Mouse (Mus musculus): ENCODE results near the gene Zfp553. TPM values are rescaled to one million over a fixed set of nuclear protein-coding genes. Genes with fewer than 3 reads are reported as not detected.

Zfp553 gene
- total RNA-seq (2022) = 1 to 10 TPM; 5.2 to 6.4 (median 5.8) TPM

DNA sequence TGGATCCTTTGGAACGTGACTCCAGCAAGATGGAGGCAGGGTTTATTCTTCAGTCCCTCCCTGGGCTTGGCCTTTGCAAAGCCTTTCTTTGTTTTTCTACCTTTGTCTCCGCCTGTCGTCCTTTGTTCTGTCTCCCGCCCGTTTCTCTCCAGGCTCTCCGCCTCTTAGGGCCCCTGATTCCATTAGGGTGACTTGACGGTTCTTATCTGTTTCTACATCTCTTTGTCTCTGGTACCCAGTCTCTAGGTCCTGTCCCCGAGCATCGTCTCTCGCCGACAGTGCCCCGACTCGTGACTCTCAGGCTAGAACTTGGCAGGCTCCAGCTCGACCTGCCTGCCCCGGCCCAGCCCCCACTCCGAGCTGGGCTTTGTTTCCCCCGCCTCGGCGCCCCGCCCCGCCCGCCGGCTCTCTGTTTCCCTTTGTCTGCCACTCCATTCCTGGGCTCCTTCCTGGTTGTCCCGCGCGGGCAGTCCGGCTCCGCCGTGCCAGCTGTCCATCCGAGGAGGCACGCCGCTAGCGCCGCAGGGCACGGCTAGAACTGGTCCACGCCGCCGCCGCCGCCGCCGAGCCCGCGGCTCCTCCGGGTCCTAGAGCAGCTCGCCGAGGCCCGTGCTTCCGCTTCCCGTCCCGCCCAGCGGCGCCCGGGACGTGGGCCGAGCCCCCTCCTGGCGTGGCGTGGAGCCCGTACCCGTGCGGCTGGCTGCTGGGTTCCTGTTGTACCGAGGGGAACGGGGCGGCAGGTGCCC lies at the start of gene Zfp553, which contains the start of gene Sept1:
Gene Zfp553, plus strand, starts transcription at position 440 of the 746 bp plus-strand sequence.
Gene Sept1, minus strand, starts transcription at position 509 of the 746 bp plus-strand sequence.
- DNase-seq (ENCODE audit: low spot score) = peak; percentile 74

DNA sequence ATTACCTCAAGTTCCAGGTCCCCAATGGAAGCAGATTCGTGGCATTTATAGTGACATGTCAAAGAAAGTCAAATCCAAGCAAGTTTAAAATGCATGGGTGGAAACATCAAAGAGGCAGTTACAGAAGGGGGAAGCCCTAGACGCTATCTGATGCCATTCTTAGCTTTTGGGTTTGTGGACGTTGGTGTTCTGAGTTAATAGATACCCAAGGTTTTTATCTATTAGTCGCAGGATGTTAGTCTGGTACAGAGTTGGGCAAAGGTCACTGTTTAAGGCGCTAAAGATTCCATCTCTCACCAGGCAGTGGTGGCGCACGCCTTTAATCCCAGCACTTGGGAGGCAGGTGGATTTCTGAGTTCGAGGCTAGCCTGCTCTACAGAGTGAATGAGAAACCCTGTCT lies 49.5 kb upstream of the Zfp553 start:
- no peak for DNase-seq (ENCODE audit: low spot score)

DNA sequence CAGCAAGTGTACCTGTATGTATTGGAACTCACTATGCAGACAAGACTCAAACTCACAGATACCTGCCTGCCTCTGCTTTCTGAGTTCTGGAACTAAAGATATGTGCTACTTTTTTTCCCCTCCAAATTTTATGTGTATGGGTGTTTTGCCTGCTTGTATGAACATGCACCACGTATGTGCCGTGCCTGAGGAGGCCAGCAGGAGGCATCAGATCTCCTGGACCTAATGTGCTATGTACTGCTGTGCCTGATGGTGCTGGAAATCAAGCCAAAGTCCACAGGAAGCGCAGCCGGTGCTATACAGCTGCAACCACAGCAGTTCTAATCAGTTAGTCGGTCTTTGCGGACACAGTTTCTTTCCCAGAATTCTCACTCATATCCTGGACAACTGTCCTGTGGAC lies 49.0 kb upstream of the Zfp553 start:
- DNase-seq (ENCODE audit: low spot score) = no peak

DNA sequence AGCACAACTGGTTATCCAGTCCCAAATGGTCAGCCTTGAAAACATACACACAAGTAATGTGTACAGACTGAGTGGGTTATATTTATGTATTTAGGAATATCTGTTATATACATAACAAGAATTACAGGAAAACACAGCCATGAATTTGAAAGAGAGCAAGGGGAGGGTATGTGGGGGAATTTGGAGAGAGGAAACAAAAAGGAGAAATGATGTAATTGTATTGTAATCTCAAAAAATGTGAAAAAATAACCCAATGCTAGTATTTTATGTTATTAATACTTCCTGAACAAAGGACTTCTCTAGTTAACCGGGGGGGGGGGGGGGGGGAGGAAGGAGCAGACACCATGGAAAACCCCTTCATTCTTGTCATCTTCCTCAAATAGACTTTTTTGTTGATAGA lies 48.1 kb upstream of the Zfp553 start:
- DNase-seq (ENCODE audit: low spot score) = no peak

DNA sequence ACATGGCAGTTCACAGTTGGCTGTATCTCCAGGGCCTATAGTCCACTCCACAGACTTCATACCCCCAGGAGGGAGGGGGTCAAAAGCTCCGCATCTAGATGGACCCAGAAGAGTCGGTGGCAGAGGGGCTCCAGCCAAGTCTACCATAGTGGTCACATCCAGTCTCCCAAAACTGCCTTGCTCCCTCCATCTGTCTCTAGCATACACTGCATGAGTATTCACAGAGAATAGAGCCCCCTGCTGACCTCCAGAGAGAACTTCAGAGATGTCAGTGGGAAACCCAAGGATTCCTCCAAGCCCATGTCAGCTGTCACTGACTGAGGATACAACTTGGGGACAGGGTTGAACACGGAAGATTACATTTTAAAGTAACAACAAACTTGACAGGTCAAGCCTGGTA lies 47.3 kb upstream of the Zfp553 start:
- DNase-seq (ENCODE audit: low spot score) = no peak

DNA sequence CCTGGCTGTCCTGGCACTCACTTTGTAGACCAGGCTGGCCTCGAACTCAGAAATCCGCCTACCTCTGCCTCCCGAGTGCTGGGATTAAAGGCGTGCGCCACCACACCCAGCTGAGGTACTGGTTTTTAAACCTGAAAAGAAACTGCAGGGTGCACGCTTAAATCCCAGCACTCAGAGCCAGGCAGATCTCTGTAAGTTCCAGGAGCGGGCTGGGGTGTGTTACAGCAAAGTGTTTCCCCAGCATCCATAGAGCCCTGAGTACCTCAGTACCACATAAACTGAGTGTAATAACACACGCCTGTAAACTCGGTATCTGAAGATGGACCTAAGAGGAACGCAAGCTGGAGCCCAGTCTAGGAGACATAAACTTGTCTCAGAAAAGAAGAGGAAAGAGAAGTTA lies 45.5 kb upstream of the Zfp553 start:
- DNase-seq (ENCODE audit: low spot score) = no peak

DNA sequence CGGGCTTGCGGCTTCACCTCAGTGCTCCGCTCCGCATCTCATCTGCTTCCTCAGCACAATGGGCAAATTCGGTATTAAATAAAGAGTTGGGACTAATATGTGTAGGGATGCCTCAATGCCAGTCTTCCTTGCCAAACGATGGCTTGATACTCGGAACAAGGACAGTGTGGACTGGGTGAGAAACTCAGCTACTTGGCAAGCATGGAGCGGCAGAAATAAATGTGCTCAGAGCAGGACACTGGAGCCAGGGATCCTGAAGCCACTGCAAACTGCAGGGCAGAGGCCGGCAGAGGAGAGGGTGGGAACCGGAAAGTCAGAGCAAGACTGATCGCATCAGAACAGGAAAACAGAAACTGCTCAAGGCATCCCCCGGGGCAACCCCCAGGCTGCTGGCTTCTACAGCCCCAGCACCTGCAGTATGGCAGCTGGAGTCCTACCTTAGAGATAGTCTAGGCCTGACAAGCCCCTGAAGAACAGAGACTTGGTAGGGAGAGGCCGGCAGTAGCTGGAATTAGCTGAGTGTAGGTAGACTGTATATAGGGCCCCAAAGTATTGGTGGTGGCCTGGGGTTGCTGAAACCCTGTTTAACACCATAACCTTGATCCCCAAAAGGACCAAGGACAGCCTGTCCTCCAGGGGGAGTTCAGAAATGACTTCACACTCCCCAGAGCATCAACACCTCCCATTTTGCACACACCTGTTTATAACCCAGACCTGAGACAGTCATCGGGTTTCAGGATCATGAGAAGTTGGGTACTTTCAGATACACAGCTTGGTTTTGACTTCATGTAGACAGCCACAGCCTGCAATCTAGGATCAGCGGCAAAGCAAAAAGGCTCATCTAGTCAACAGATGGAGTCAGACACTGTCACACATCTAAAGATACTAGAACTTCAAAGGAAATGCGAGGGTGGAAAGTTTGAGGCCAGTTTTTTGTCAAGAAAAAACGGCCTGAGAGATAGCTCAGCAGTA lies 44.3 kb upstream of the Zfp553 start:
- no peak for DNase-seq (ENCODE audit: low spot score)

DNA sequence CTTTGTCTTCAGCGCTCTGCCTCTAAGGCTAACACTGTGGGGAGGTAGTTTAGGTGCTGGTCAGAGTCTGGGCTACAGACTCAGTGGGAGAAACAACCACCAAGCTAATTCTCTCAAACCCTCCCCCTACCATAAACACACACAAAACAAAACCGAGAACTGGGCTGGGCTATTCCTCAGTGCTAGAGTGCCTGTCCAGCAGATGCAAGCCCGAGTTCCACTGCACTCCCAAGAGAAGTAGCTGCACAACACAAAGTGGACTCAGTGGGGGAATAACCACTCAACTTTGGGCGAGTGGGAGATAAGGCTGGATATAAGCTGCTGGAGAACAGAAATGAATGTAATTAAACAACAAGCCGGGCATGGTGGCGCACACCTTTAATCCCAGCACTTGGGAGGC lies 42.2 kb upstream of the Zfp553 start:
- DNase-seq (ENCODE audit: low spot score) = no peak

DNA sequence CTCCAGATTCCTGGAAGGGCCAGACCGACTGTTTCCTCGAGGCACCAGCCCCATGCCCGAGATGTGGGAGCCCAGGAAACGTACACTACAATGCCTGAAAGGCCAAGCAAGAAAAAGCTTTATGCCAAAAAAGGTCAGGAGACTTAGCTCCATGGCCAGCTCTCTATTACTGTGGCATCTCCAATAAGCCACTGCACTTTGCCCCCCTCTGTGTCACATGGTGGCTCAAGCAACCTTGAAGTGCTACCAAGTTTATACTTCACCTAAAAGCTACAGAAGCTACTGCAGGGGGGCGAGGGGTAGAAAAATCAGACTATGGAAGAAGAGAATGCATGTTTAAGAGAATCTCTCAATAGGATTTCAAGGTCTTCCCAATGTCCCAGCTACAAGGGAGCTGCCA lies 39.9 kb upstream of the Zfp553 start:
- DNase-seq (ENCODE audit: low spot score) = no peak

DNA sequence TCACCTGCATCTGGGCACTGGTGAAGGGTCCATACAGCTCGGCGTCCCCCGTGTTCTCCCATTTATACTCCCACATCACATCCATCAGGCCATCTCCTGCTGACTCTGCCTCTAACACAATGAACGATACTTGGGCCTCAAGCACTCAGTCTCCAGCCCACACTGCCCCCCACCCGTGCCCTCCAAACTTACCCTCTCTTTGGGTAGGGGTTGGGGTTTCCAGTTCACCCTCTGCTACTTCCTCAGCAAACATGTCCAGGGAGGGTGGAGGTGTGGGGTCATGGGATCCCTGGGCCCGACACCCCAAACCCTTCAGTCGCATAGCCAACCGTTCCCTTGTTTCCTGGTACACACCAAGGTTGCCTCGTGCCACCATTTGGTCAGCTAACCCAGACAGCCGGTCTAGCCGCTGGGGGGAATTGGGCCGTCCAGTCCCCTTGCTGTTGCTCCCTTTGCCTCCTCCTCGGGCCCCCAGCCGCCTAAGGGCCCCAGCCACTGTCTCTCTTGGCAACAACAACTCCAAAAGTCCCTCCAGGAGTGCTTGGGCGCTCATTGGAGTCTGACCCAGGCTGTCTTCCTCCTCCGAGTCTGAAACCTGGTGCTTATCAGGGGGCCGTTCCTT lies 38.7 kb upstream of the Zfp553 start:
- no peak for DNase-seq (ENCODE audit: low spot score)

DNA sequence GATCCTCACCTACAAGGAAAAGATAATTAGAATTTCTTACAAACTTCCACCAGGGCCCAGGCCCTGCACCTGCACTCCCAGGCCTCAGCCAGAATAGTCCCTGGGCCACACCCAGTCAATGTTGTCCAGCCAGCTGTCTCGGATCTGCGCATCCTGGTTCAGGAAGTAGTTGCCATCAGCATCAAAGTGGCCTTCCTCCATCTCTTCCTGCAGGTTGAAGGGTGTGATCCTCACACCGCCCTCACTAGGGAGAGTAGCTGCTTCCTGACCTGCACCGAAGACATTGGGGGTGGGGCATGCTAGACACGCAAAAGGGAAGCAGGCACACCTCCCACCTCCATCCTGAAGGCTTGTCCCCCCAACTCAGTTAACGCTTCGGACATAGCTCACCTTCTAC lies 38.2 kb upstream of the Zfp553 start:
- DNase-seq (ENCODE audit: low spot score) = no peak

DNA sequence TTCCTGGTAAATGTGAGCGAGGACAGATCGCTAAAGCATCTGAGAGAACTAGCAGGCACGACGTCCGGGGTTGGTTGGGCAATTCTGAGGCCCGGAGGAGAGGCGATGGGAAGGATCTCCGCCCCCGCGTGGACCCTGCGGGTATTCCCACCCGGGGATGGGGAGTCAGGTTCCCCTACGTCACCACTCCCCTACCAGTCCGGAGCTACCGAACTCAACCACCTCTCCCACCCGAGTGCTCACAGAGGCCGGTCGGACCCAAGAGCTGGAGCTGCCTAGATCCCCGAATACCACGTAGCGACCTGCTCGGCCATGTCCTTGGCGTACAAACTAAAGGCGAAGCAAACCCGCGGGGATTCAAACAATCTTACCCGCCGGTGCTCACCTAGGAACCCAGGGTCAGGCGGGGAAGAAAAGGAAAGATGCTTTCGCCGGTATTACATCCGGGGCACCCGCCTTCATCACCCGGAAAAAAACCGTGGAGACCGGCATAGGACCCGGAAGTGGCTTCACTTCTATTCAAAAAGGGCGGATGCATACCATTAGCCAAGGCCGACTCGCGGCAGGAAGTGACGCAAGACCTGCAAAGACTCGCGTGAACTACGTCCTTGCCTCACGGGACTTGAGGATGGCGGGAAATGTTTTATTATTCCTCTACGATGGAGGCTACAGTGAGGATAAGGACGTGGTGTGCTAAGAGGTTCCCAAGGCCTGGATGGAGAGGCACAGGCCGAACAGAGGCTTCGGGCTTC lies 37.1 kb upstream of the Zfp553 start, which contains the start of gene Cd2bp2:
Gene Cd2bp2, minus strand, starts transcription at position 507 of the 752 bp plus-strand sequence.
- peak; percentile 98 for DNase-seq (ENCODE audit: low spot score)

DNA sequence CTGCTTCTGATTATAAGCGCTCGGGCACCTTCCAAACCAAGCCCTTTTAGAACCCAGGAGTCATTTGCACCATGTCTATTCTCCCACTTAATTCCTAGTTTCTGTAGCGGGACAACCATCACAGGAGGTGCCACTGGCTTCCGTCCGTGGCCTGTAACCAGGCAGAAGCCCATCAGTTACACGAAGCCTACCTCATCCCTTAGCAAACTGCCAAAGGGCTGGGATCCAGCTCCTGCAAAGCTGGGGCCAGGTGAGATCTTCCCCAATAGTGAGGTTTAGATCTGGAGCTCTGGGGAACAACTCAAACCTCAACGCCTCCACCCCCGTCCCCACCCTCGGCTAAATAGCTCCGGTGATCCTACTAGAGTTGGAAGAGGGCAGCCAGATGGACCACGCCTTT lies 36.4 kb upstream of the Zfp553 start:
- DNase-seq (ENCODE audit: low spot score) = no peak

DNA sequence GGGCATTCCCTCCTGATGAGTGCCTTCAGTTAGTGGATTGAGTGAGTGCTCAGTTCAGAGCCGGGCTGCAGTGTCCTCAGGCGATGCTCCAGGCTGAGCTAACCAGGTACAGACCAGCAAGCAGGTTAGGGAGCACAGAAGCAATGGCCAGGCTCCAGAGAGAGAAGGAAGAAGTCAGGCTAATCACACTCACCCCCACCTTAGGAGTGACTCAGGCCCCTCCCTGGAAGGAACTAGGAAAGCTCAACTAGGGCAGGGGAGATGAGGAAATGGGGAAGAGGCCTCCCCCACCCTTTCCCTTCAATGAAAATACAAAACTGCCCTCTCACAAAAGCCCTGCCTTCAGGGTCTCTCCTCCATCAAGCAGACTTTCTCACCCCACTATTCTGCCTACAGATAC lies 26.3 kb upstream of the Zfp553 start:
- no peak for DNase-seq (ENCODE audit: low spot score)

DNA sequence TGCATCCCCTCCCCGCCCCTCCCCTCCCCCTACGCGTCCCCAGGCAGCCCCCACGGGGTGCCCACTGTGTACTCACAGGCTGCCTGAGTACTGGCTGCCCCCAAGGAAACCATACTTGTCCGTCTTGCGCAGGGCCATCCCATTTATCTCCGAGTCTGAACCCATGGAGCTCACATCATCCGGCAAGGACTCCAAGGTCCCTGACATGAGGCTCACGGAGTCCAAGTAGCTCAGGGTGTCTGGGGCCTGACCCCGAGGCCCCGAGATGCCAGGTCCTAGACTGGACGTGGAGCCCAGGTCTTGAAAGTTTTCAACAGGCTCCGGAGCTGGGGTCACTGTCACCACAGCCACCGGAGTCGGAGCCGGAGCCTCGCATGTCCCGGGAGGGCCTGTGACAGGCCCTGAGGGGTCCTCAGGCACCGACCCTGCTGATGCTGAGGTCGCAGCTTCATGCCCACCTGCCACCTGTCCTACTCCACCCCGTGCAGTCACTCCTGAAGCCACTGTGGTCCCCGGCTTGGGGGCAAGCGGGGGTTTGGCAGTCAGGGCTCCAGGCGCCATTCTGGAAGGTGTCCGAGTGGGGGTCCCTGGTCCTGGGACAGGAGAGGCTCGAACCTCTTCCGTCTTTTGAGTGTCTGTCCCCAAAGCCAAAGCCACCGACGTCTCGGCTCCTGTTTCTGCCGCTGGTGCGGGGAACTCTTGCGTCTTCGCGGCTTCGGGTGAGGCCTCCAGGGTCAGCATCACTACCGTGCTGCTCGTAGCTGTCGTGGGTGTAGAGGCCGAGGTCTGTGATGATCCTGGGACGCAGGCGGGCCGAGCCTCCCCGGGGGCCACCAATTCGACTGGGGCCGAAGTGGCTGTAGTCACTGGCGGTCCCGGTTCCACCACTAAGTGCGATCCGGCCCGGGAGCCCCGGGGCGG lies 25.2 kb upstream of the Zfp553 start:
- DNase-seq (ENCODE audit: low spot score) = no peak

DNA sequence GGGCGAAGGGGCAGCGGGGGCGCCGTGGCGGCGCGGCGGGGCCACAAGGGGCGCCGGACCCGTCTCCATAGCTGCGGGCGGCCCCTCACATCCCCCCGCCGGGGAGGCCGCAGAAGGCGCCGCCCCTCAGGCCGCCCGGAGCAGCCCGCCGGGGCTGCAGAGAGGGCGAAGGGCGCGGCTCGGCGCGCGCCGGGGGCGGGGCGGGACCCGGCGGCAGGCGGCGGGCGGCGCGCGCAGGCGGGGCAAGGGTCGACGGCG lies 24.6 kb upstream of the Zfp553 start, which contains the start of gene Tbc1d10b:
Gene Tbc1d10b, minus strand, starts transcription at position 174 of the 258 bp plus-strand sequence.
- DNase-seq (ENCODE audit: low spot score) = no peak

DNA sequence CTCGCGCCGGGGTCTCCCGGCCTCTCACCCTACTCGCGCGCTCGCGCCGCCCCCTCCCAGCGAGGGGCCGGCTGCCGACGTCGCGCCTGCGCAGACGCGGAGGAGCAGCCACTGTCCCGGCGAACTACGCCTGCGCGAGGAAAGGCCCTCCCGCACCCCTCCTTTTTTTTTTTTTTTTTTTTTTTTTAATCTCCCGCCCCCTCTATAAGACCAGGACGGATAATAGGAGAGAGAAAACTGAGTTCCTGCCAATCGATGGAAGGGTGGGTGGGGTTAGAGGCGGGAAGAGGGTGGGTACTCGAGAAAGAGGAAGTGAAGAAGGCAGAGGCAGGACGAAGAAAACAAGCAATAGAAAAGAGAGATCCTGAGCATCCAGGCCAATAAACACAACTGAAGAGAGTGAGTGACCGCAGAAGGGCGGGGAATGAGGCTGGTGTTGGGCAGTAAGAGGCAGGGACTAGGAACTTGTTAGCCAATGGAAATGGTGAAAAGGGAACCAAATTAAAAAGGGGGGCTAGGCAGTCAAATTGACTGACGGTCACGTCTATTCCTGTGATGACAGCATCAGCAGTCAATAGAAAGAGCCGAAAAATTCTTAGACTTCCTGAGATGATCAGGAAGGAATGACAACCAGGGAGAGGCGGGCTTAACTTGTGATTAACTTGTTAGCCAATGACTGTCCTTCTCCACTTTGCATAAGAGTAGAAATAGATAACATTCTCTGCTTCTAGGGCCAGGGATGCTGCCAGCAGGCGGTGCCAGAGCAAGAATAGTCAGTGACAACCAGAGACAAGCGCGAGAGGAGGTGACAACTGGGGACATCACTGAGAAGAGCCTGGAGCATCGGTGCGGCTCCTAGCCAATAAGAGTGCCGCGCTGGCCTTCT lies 24.1 kb upstream of the Zfp553 start, which contains the start of gene Mylpf:
Gene Mylpf, plus strand, starts transcription at position 338 of the 886 bp plus-strand sequence.
- peak; percentile 97 for DNase-seq (ENCODE audit: low spot score)

DNA sequence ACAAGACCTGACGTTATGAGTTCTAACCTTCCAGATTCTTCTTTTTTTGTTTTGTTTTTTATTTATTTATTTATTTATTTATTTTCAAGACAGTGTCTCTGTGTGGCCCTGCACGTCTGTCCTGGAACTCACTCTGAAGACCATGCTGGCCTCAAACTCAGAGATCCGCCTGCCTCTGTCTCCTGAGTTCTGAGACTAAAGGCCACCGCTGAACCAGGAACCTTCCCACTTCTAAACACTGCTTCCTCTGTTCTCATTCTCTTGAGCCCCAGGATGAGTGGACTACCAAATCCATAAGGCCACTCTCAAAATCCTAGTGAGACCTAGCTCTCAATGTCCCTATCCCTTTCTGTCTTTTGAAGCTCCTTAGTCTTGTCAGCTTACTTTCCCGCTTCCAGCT lies 23.0 kb upstream of the Zfp553 start:
- no peak for DNase-seq (ENCODE audit: low spot score)

DNA sequence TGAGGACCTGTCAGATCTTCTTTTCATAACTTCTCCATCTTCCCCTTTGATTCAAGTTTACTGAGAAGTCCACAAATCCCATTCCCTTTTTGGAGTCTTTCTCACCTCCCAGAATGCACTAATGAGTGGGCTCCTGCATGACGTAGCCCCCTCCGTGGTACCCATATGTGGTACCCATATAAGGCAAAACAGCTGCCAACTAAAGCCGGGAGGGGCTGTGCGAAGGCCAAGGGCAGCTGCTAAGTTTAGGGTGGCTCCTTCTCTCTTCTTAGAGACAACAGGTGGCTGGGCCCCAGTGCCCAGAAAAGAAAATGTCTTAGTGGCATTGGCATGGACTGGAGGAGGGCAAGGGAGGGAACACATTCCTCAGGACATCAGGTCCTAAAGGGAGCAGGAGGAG lies 22.6 kb upstream of the Zfp553 start:
- no peak for DNase-seq (ENCODE audit: low spot score)
